Mouse (Mus musculus) midbrain, embryonic 11.5 days (tissue): ENCODE data around the gene Slc4a7. TPM values are rescaled to one million over a fixed set of nuclear protein-coding genes. Genes with fewer than 3 reads are reported as not detected.

Source experiments
- ATAC-seq: fragments of 200-750 bp; cut with Nextera tagmentation; 2 replicates; pipeline ENCODE4 v1.8.0; 2017; ENCODE audit warnings: moderate TSS enrichment, moderate library complexity; ENCODE audit not compliant: low FRiP score
- DNase-seq: peaks from one replicate; pipeline ENCODE4 v3.0.0; 2015; ENCODE audit warnings: low spot score; ENCODE audit errors: missing footprints
- H3K27ac ChIP-seq: fragments of 300-500 bp; sonication (generic); 2 replicates; pipeline ENCODE4 v1.5.1; 2014; ENCODE audit warnings: low read depth, low read length
- H3K27me3 ChIP-seq: fragments of 300-500 bp; sonication (generic); 2 replicates; pipeline ENCODE4 v1.6.1; 2014; ENCODE audit warnings: mild to moderate bottlenecking, low read length, moderate library complexity, mixed read lengths; ENCODE audit not compliant: control insufficient read depth, insufficient read depth
- H3K36me3 ChIP-seq: fragments of 300-500 bp; sonication (generic); 2 replicates; pipeline ENCODE4 v1.6.1; 2014; ENCODE audit warnings: mild to moderate bottlenecking, low read length, moderate library complexity, mixed read lengths; ENCODE audit not compliant: control insufficient read depth, insufficient read depth
- H3K4me1 ChIP-seq: fragments of 300-500 bp; sonication (generic); 2 replicates; pipeline ENCODE4 v1.6.1; 2014; ENCODE audit warnings: low read length; ENCODE audit not compliant: control insufficient read depth, insufficient read depth
- H3K4me2 ChIP-seq: fragments of 300-500 bp; sonication (generic); 2 replicates; pipeline ENCODE4 v1.6.1; 2014; ENCODE audit warnings: mild to moderate bottlenecking, moderate library complexity
- H3K4me3 ChIP-seq: fragments of 300-500 bp; sonication (generic); 2 replicates; pipeline ENCODE4 v1.5.1; 2014; ENCODE audit warnings: low read depth, low read length
- H3K9ac ChIP-seq: fragments of 300-500 bp; sonication (generic); 2 replicates; pipeline ENCODE4 v1.6.1; 2014; ENCODE audit warnings: low read length
- H3K9me3 ChIP-seq: fragments of 300-500 bp; sonication (generic); 2 replicates; pipeline ENCODE4 v1.6.1; 2016; ENCODE audit warnings: low read length; ENCODE audit not compliant: control insufficient read depth
- WGBS: fragments of 180-500 bp; shearing (Covaris S2); extraction: QIAGEN DNeasy Blood & Tissue Kit; methylation state at CpG from one replicate; pipeline ENCODE4 v1.1.7; 2014; 5-methylcytosine and 5-hydroxymethylcytosine counted together
- polyA plus RNA-seq: library from polyadenylated mRNA; unstranded; fragments of >200 nt; fragmentation: Nextera tagmentation; extraction: Ambion mirVana; gene quantifications from 2 replicates; pipeline ENCODE4 v1.2.1, GENCODE M21; 2014

The Slc4a7 gene
- polyA plus RNA-seq, 1 experiment from 2014 or later, result 24.6 TPM

DNA sequence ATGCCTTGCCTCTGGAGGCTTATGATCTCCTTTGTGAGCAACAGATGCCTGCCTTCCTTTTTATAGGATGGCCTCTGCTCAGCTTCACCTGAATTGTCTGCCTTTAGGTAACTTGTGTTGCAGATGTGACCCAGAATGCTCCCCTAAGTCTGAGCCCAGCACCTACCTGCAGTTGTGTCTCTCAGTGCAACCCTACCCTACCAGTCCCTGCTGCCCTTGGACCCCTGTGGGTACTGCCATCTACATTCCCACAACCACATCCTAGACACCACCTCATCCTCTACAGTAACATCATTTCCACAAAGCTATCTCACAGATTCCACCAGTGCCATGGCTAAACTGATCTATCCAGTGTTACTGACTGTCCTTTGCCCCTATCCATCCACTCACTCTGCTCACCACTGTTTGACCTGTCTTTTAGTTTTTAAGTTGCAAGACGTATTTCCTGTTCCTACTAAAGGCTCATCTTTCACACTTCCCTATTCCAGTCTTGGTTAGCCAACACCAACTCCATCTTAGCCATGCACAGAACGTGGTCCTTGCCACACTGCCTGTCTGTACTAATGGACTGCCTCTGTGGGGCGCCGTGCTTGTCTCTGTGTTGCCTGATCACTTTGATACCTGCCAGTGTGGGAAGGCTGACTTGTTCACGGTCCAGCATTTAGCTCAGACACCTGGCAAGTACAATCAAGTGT is 102.6 kb downstream of the Slc4a7 start:
- no peak overlapping the region for H3K9ac ChIP-seq

DNA sequence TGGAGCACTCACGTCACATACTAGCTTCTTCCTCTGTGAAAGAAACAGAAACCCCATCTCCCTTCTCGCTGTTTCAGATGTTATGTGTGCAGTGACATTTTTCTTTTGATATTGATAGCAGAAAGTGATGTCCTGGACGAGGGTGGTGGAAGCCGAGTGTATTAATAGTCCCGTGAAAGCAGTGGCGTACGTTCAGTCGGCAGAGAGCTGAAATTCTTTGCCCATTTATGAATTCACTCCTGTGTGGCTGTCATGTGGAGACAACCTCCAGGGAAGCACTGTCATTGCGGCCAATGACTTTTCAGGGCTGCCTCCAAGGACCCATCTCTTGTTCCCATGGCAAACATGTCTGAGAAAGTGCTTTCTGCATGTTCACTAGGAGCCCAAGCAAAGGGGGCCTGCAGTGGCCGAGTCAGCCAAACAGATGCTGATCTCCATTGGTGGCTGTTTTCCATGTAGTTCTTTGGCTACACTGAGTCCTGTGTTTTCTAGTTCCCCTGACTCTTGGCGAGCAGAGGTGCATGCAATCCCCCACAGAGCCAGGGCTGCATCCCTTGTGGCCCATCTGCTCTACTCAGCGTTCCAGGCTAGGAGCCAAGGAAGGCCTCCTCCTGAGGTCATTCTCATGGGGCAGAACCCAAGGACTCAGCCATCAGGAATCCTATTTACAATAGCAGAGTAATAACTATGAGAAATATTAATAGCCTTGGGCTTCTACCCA is 130.6 kb downstream of the Slc4a7 start:
- H3K9ac ChIP-seq, result no peak overlapping the region
- H3K9me3 ChIP-seq, result no peaks in the 10 kb centered on the region
- H3K36me3 ChIP-seq, result no peaks in the 10 kb centered on the region
- H3K4me1 ChIP-seq, result no peaks in the 10 kb centered on the region
- DNase-seq, result no peak
- H3K4me2 ChIP-seq, result no peak overlapping the region
- 87% methylated on average over 12 of the region's 12 CpGs for WGBS
- no peak overlapping the region for H3K27ac ChIP-seq
- ATAC-seq, result no peak
- H3K27me3 ChIP-seq, result no peaks in the 10 kb centered on the region
- no peak overlapping the region for H3K4me3 ChIP-seq

More for the DNA sequence above, 102.6 kb downstream of the Slc4a7 start:
- Histone ChIP-seq H3K9me3 (no peaks in the 10 kb centered on the region), H3K27ac (no peak overlapping the region), H3K4me1 (no peaks in the 10 kb centered on the region), H3K27me3 (no peaks in the 10 kb centered on the region), H3K4me2 (no peak overlapping the region), H3K36me3 (no peaks in the 10 kb centered on the region), H3K4me3 (no peak overlapping the region)
- ATAC-seq, result peak; percentile 47; the same call in 1 of the 2 replicates
- WGBS, result 77% methylated on average over 5 of the region's 5 CpGs
- DNase-seq, result no peak

DNA sequence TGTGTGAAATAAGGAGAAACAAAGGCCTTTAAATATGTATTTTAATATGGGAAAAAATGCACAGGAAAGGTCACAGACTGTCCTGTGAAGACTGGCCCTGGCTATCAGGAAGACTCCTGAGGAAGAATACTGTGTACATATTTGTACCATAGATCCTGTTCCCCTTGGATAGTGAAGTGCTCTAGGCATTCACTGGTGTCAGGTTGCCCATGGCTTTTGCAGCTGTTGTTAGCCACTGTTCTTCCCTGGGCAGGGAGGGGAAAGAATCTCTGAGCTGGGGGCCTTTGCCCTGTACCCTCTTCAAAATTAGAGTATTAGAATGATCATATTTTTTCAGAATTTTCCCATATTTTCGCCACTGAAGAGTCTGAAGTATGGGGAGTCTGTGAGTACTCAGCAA is 131.4 kb downstream of the Slc4a7 start:
- no peaks in the 10 kb centered on the region for H3K27me3 ChIP-seq
- H3K9ac ChIP-seq, result no peak overlapping the region
- 86% methylated on average over 1 of the region's 1 CpGs for WGBS
- no peak overlapping the region for H3K4me3 ChIP-seq
- H3K27ac ChIP-seq, result no peak overlapping the region
- DNase-seq, result no peak
- no peak overlapping the region for H3K4me2 ChIP-seq
- H3K4me1 ChIP-seq, result no peaks in the 10 kb centered on the region
- H3K36me3 ChIP-seq, result no peaks in the 10 kb centered on the region
- no peak for ATAC-seq
- H3K9me3 ChIP-seq, result no peaks in the 10 kb centered on the region

DNA sequence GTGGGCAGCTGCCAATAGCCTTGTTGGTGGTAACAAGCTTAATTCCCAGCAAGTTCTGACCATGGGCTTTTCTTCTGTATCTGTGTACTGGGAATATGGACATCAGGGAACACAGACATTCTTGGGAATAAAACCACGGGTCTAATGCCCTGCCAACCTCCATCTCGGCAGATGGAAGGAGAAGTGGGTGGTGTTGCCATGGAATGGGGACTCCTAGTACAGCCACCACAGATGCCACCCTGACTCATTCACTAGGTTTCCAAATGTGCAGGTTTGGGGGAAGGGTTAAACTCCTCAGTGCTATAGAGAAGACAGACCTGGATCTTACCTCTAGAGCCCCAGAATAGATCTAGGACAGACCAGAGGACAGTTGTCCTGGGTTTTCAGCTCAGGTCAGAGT is 132.2 kb downstream of the Slc4a7 start:
- WGBS, result 84% methylated on average over 2 of the region's 2 CpGs
- ATAC-seq, result no peak

DNA sequence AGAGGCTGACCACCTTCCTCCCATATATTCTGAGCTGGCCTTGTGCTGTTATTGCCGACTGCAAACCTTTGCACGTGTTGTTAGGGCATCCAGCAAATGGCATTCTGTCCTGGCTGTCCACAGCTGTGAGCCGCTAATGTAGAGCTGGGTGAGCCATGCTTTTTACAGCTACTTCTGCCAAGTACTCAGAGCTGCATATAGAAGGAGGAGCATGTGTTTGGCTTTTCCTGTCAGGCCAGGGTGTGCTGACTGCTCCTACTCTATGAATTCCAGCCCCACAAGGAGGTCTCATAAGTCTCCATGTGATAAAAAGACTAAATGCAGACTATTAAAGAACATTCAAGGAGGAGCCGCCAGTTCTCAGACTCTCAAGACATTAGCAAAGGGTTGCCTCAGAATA is 135.5 kb downstream of the Slc4a7 start:
- no peak for DNase-seq
- no peaks in the 10 kb centered on the region for H3K9me3 ChIP-seq
- H3K4me2 ChIP-seq, result no peak overlapping the region
- H3K27ac ChIP-seq, result no peak overlapping the region
- H3K4me1 ChIP-seq, result no peaks in the 10 kb centered on the region
- 85% methylated on average over 4 of the region's 4 CpGs for WGBS
- H3K9ac ChIP-seq, result no peak overlapping the region
- ATAC-seq, result no peak
- no peak overlapping the region for H3K4me3 ChIP-seq
- H3K27me3 ChIP-seq, result no peaks in the 10 kb centered on the region
- H3K36me3 ChIP-seq, result no peaks in the 10 kb centered on the region

More for the DNA sequence above, 132.2 kb downstream of the Slc4a7 start:
- Histone ChIP-seq H3K4me2 (no peak overlapping the region), H3K9me3 (no peaks in the 10 kb centered on the region), H3K27ac (no peak overlapping the region), H3K9ac (no peak overlapping the region), H3K4me3 (no peak overlapping the region), H3K4me1 (no peaks in the 10 kb centered on the region), H3K36me3 (no peaks in the 10 kb centered on the region), H3K27me3 (no peaks in the 10 kb centered on the region)
- no peak for DNase-seq

DNA sequence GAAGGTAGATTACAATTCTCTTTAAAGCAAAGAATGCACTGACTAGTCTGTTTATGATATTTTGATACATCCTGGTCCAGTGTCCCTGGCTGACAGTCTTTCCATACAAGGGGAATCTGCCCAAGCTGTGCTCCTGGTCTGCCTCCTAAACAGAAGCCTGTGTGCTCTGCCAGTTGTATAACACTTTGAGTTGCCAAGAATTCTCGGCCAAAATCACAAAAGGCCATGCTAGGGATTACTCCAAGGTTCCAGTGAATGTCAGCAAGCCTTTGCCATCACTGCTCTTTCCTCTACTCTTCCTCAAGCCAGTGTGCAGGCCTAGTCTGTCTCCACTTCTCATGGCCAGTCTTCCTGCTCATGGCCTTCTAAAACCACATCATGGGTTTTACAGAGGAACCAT is 136.0 kb downstream of the Slc4a7 start:
- no peaks in the 10 kb centered on the region for H3K27me3 ChIP-seq
- no peak for ATAC-seq
- H3K4me1 ChIP-seq, result no peaks in the 10 kb centered on the region
- H3K36me3 ChIP-seq, result no peaks in the 10 kb centered on the region
- H3K9ac ChIP-seq, result no peak overlapping the region
- H3K9me3 ChIP-seq, result no peaks in the 10 kb centered on the region
- H3K4me2 ChIP-seq, result no peak overlapping the region
- DNase-seq, result no peak
- no peak overlapping the region for H3K4me3 ChIP-seq
- 48% methylated on average over 1 of the region's 1 CpGs for WGBS
- no peak overlapping the region for H3K27ac ChIP-seq

DNA sequence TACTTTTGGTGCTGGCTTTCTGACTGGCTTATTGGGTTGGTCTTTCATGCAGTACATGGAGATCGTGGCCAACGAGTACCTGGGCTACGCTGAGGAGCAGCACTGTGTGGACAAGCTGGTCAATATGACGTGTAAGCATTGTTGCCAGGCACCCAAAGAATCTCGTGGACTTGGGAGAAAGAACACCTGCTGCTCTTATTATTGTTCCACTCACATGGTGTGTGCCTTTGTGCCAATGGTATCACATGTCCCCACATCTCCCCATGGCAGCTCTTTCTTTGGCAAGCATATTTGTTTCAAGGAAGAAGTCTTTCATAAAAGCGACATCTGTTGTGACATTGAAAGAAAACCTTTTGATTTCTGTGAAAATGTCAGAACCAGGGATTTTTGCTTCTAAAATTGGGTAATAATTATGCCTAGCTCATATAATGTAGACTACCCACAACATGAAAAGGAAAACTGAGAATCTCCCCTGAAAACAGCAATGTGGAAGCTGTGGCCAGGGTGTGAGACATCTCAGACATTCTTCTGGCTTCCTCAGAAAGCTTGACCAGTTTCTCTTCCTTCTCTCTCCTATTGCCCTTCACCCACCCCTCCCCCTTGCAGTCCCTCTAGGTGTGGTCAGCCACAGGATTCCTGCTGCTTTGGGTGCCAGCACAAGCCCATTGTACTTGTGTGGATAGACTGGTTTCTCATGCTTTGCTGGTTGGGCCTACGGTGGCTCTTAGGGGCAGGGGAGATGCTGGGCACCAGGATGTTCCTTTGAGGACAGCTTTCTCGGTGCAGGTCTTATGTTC is 140.9 kb downstream of the Slc4a7 start:
- ATAC-seq (no peak), DNase-seq (no peak)
- Histone ChIP-seq H3K27me3 (no peaks in the 10 kb centered on the region), H3K4me1 (no peaks in the 10 kb centered on the region), H3K4me2 (no peak overlapping the region), H3K9me3 (no peaks in the 10 kb centered on the region), H3K36me3 (no peaks in the 10 kb centered on the region), H3K4me3 (no peak overlapping the region), H3K27ac (no peak overlapping the region), H3K9ac (no peak overlapping the region)
- 81% methylated on average over 8 of the region's 8 CpGs for WGBS
